Mouse (Mus musculus) hindbrain, postnatal 0 days (tissue): ENCODE measurements at regions not wholly inside any gene's neighbourhood (a gene's known extent, or its start where the extent isn't known, plus 50 kb on each side); places are given as distances from the start of the nearest gene placed in this dataset.

ENCODE experiments used
- ATAC-seq: fragments of 200-750 bp; cut with Nextera tagmentation; 2 replicates; pipeline ENCODE4 v1.8.0; 2017; ENCODE audit warnings: mild to moderate bottlenecking, moderate TSS enrichment, moderate library complexity
- DNase-seq: peaks from one replicate; pipeline ENCODE4 v3.0.0-alpha.2; 2015; ENCODE audit warnings: low spot score
- H3K27ac ChIP-seq: fragments of 300-500 bp; sonication (generic); 2 replicates; pipeline ENCODE4 v1.5.1; 2014; ENCODE audit warnings: mild to moderate bottlenecking
- H3K27me3 ChIP-seq: fragments of 300-500 bp; sonication (generic); 2 replicates; pipeline ENCODE4 v1.6.1; 2014; ENCODE audit warnings: low read length, mixed read lengths; ENCODE audit not compliant: insufficient read depth
- H3K36me3 ChIP-seq: fragments of 300-500 bp; sonication (generic); 2 replicates; pipeline ENCODE4 v1.6.1; 2014; ENCODE audit warnings: low read length, mixed read lengths; ENCODE audit not compliant: insufficient read depth
- H3K4me1 ChIP-seq: fragments of 300-500 bp; sonication (generic); 2 replicates; pipeline ENCODE4 v1.6.1; 2014; ENCODE audit warnings: antibody characterized with exemption, low read length, mixed read lengths; ENCODE audit not compliant: insufficient read depth
- H3K4me2 ChIP-seq: fragments of 300-500 bp; sonication (generic); 2 replicates; pipeline ENCODE4 v1.6.1; 2014; ENCODE audit warnings: low read depth, mild to moderate bottlenecking, low read length, moderate library complexity, mixed read lengths
- H3K4me3 ChIP-seq: fragments of 300-500 bp; sonication (generic); 2 replicates; pipeline ENCODE4 v1.5.1; 2014; ENCODE audit warnings: low read length
- H3K9ac ChIP-seq: fragments of 300-500 bp; sonication (generic); replicated peaks from 2 replicates; pipeline ENCODE4 v1.6.1; 2014; ENCODE audit warnings: mild to moderate bottlenecking, low read length, moderate library complexity, mixed read lengths
- H3K9me3 ChIP-seq: fragments of 300-500 bp; sonication (generic); 2 replicates; pipeline ENCODE4 v1.6.1; 2016; ENCODE audit warnings: low read length, mixed read lengths
- CTCF ChIP-seq: IDR thresholded peaks from 2 replicates; pipeline ENCODE4 v1.5.1; 2016; ENCODE audit warnings: antibody characterized with exemption, control low read depth, low read depth
- WGBS: fragments of 180-500 bp; shearing (Covaris S2); extraction: QIAGEN DNeasy Blood & Tissue Kit; methylation state at CpG from one replicate; pipeline ENCODE4 v1.1.7; 2014; 5-methylcytosine and 5-hydroxymethylcytosine counted together

DNA sequence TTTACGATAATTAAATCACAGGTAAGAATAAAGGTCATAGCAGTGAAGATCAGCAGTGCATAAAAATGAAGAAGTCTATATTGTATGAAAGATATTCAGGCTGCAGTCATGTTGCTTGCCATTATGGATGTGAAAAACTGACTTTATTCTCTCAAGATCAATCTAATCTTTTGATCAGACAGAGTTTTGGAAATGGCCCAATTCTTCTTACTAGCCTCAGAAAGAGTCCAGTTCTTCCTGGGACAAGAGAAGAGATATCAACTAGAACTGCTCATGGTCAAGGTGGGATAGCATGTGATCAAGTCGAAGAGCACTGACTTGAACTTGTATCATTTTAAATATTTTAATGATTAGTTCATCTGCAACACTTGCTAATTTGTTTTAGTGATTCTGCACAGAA, 350.1 kb downstream of the Tmem161b start:
- H3K36me3 ChIP-seq = no peaks in the 10 kb centered on the region
- H3K9ac ChIP-seq = no peak overlapping the region
- DNase-seq (peak; percentile 16), ATAC-seq (no peak)
- no peaks in the 10 kb centered on the region for H3K9me3 ChIP-seq
- H3K4me2 ChIP-seq = no peak overlapping the region
- no peak overlapping the region for H3K4me3 ChIP-seq
- no peak for TF ChIP-seq CTCF
- peak overlapping the region; percentile 17 for H3K27ac ChIP-seq
- H3K4me1 ChIP-seq = peaks cover 6% of the 10 kb centered on the region
- 57% methylated on average over 2 of the region's 2 CpGs for WGBS
- H3K27me3 ChIP-seq = no peaks in the 10 kb centered on the region

DNA sequence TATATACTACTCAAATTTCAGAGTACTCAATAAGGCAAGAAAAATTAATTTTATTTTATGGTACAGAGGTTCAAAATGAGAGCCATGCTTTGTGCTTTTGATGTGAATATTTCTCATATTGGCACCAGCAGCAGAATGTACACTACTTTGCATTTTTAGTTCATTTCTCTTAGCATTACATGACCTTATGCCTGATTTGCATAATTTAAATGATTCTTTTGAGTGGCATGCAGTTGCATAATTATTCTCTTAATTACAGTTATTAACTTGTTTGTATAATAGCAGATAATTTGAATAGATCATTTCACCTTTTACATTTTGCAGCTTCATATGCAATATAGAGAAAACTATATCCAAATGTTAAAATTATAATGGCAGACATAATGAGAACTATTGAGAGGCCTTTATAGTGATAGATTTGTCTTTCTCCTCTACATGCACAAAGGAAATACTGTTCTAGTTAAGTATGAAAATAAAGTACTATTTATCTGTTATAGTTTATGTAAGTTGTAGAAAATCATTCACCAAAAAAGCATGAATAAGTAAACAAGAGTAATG, 374.6 kb downstream of the Tmem161b start:
- Histone ChIP-seq H3K4me1 (no peaks in the 10 kb centered on the region), H3K9me3 (no peaks in the 10 kb centered on the region), H3K4me2 (no peak overlapping the region), H3K4me3 (no peak overlapping the region), H3K9ac (no peak overlapping the region), H3K27ac (no peak overlapping the region), H3K27me3 (no peaks in the 10 kb centered on the region), H3K36me3 (no peaks in the 10 kb centered on the region)
- no peak for ATAC-seq
- no peak for TF ChIP-seq CTCF
- DNase-seq = no peak

DNA sequence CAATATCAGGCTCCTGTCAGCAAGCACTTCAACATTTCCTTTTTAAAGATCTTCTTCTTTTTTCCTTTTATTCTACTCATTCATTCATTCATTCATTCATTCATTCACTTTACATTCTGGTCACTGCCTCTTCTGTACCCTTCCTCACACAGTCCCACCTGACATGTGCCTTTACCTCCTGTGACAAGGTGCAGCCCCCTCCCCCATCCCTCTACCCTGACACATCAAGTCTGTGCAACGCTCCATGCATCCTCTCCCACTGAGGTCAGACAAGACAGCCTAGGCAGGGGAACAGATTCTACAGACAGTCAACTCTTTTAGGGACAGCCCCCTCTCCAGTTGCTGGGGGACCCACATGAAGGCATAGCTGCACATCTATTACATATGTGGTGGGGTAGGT, 380.5 kb downstream of the Tmem161b start:
- WGBS = 84% methylated on average over 1 of the region's 1 CpGs
- Histone ChIP-seq H3K27ac (no peak overlapping the region), H3K4me1 (no peaks in the 10 kb centered on the region), H3K4me3 (no peak overlapping the region), H3K36me3 (no peaks in the 10 kb centered on the region), H3K9me3 (no peaks in the 10 kb centered on the region), H3K4me2 (no peak overlapping the region), H3K27me3 (no peaks in the 10 kb centered on the region), H3K9ac (no peak overlapping the region)
- no peak for ATAC-seq
- no peak for TF ChIP-seq CTCF
- no peak for DNase-seq

DNA sequence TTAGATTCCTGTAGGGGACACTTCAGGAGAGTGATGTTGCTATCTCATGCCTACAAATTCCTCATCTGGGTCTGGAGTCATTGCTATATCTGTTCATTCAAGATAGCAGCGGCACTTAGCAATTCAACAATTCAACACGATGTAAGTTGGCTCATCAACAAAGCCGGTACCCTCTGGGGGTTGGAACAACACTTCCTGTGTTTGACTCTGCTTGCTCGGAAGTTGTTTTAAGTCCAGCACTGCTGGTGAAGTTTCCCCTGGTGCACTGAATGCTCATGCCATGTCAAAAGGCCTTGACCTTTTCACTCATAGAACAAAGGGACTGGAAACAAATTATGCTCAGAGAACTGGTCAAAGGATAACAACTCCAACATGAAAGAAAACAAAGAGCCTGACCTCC, 390.4 kb downstream of the Tmem161b start:
- TF ChIP-seq CTCF = no peak
- Histone ChIP-seq H3K4me1 (no peaks in the 10 kb centered on the region), H3K27me3 (no peaks in the 10 kb centered on the region), H3K4me3 (no peak overlapping the region), H3K36me3 (no peaks in the 10 kb centered on the region), H3K27ac (0 out of 2 replicates have a peak overlapping the region, but pooled peaks have one; percentile 27), H3K4me2 (no peak overlapping the region), H3K9me3 (no peaks in the 10 kb centered on the region), H3K9ac (no peak overlapping the region)
- WGBS = 6% methylated on average over 4 of the region's 4 CpGs
- DNase-seq = peak; percentile 60
- peak; percentile 71 for ATAC-seq

DNA sequence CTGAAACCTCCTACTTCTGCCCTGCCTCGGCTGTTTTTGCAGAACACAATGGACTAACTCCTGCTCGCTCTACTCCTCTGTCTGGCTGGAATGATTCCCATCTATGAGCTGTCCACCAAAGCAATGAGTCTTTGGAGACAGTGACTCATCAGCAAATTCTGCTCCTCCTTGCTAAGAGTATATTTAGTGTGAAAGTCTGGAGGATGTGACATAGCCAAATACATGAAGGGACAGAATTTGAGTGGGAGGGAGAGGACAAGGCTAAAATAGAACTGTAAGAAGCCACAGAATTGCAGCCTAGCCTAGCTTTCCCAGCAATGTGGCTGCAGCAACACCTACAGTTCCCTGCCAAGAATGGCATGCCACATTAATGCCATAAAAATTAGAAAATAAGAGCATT, 390.9 kb downstream of the Tmem161b start:
- Histone ChIP-seq H3K4me2 (no peak overlapping the region), H3K4me3 (no peak overlapping the region), H3K36me3 (no peaks in the 10 kb centered on the region), H3K27ac (peak overlapping the region; percentile 27; the same call in 1 of the 2 replicates), H3K27me3 (no peaks in the 10 kb centered on the region), H3K4me1 (no peaks in the 10 kb centered on the region), H3K9ac (no peak overlapping the region), H3K9me3 (no peaks in the 10 kb centered on the region)
- ATAC-seq (peak; percentile 91), DNase-seq (peak; percentile 69)
- WGBS = 8% methylated on average over 2 of the region's 2 CpGs
- peak; percentile 72 for TF ChIP-seq CTCF

DNA sequence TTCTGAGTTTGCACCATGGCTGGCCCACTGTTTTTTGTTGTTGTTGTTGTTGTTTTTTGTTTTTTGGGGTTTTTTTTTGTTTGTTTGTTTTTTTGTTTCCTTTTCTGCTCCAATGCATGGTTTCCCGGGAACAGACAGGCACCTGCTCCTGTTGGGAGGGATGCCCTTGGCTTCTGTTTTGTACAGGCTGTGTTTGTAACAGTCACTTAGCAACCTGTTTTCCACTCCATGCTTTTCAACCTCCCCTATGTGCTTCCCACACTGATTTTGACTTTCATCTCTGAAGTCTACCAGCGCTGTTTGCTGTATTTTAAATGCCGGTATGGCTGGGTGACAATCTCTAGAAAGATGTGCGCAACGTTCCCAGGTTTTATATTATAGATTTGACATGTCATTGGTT, 402.6 kb downstream of the Tmem161b start:
- no peaks in the 10 kb centered on the region for H3K36me3 ChIP-seq
- H3K9ac ChIP-seq = no peak overlapping the region
- no peaks in the 10 kb centered on the region for H3K27me3 ChIP-seq
- no peaks in the 10 kb centered on the region for H3K9me3 ChIP-seq
- ATAC-seq (0 out of 2 replicates have a peak, but pooled peaks have one; percentile 61), DNase-seq (peak; percentile 37)
- H3K27ac ChIP-seq = no peak overlapping the region
- TF ChIP-seq CTCF = no peak
- no peaks in the 10 kb centered on the region for H3K4me1 ChIP-seq
- 30% methylated on average over 5 of the region's 5 CpGs for WGBS
- H3K4me2 ChIP-seq = peak overlapping the region; percentile 6; the same call in 1 of the 2 replicates
- no peak overlapping the region for H3K4me3 ChIP-seq

DNA sequence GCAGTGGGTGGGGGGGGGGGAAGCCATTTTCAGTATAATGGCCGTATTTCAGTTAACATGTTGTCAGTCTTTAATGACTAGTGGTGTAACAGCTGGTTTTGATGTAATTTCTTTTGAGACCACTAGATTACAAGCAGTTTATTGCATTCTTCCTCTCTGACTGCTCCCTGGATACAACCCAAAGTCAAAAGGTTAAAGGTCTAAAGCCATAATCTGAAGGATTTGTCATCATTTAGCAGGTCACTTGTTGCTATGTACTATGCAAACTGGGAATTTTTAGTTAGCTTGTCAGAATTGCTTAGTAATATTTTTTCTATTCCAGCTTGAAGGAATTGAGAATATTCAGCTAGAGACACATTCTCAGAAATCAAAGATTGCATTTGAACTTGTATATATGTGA, 403.4 kb downstream of the Tmem161b start:
- H3K27me3 ChIP-seq = no peaks in the 10 kb centered on the region
- H3K4me1 ChIP-seq = no peaks in the 10 kb centered on the region
- no peaks in the 10 kb centered on the region for H3K36me3 ChIP-seq
- no peak for TF ChIP-seq CTCF
- no peak overlapping the region for H3K27ac ChIP-seq
- H3K9me3 ChIP-seq = no peaks in the 10 kb centered on the region
- DNase-seq (no peak), ATAC-seq (no peak)
- H3K9ac ChIP-seq = no peak overlapping the region
- no peak overlapping the region for H3K4me3 ChIP-seq
- WGBS = 17% methylated on average over 1 of the region's 1 CpGs
- no peak overlapping the region for H3K4me2 ChIP-seq
